Mouse (Mus musculus): ENCODE measurements at regions not wholly inside any gene's neighbourhood (a gene's known extent, or its start where the extent isn't known, plus 50 kb on each side); places are given as distances from the start of the nearest gene placed in this dataset.

- H3K4me1 ChIP-seq (ENCODE audit: control insufficient read depth, insufficient read depth, low read length) = no peaks in the 10 kb centered on the region
- H3K27me3 ChIP-seq (ENCODE audit: control insufficient read depth, insufficient read depth, low read length, poor library complexity, severe bottlenecking) = no peaks in the 10 kb centered on the region
- no peak overlapping the region for H3K9ac ChIP-seq (ENCODE audit: low read depth, poor library complexity, severe bottlenecking)
- H3K36me3 ChIP-seq (ENCODE audit: control insufficient read depth, insufficient read depth, low read length, poor library complexity, severe bottlenecking) = no peaks in the 10 kb centered on the region
- peaks cover 8% of the 10 kb centered on the region; the same call in 1 of the 2 replicates for H3K9me3 ChIP-seq (replicated peaks; ENCODE audit: control insufficient read depth, insufficient read depth, low read length, poor library complexity, severe bottlenecking)
- H3K4me3 ChIP-seq (ENCODE audit: low read depth, low read length) = no peak overlapping the region
- no peak overlapping the region for H3K27ac ChIP-seq (ENCODE audit: insufficient read depth, low read length)
- TF ChIP-seq CTCF (IDR thresholded peaks at IDR 0.05; ENCODE audit: low read depth, low read length) (no peak), EP300 (IDR thresholded peaks at IDR 0.05; ENCODE audit: insufficient read depth, low read depth, low read length) (no peak), POLR2A (IDR thresholded peaks at IDR 0.05; ENCODE audit: insufficient read depth, low read length) (no peak)
These were observed 58.9 kb downstream of the Olfr267 start for GRCm38 (mm10) chr4:58728641-58729040.

- Histone ChIP-seq H3K4me1 (ENCODE audit: control insufficient read depth, insufficient read depth, low read length) (no peaks in the 10 kb centered on the region), H3K9me3 (replicated peaks; ENCODE audit: control insufficient read depth, insufficient read depth, low read length, poor library complexity, severe bottlenecking) (peaks cover 20% of the 10 kb centered on the region), H3K27ac (ENCODE audit: insufficient read depth, low read length) (no peak overlapping the region), H3K9ac (ENCODE audit: low read depth, poor library complexity, severe bottlenecking) (no peak overlapping the region), H3K36me3 (ENCODE audit: control insufficient read depth, insufficient read depth, low read length, poor library complexity, severe bottlenecking) (no peaks in the 10 kb centered on the region), H3K4me3 (ENCODE audit: low read depth, low read length) (no peak overlapping the region), H3K27me3 (ENCODE audit: control insufficient read depth, insufficient read depth, low read length, poor library complexity, severe bottlenecking) (no peaks in the 10 kb centered on the region)
- TF ChIP-seq EP300 (IDR thresholded peaks at IDR 0.05; ENCODE audit: insufficient read depth, low read depth, low read length) (no peak), POLR2A (IDR thresholded peaks at IDR 0.05; ENCODE audit: insufficient read depth, low read length) (no peak), CTCF (IDR thresholded peaks at IDR 0.05; ENCODE audit: low read depth, low read length) (no peak)
These were observed 61.1 kb downstream of the Olfr267 start for GRCm38 (mm10) chr4:58726424-58726823.

GRCm38 (mm10) chr4:58722772-58723171, 64.7 kb downstream of the Olfr267 start:
- Histone ChIP-seq H3K9ac (ENCODE audit: low read depth, poor library complexity, severe bottlenecking) (no peak overlapping the region), H3K4me1 (ENCODE audit: control insufficient read depth, insufficient read depth, low read length) (no peaks in the 10 kb centered on the region), H3K27ac (ENCODE audit: insufficient read depth, low read length) (no peak overlapping the region), H3K9me3 (replicated peaks; ENCODE audit: control insufficient read depth, insufficient read depth, low read length, poor library complexity, severe bottlenecking) (peaks cover 15% of the 10 kb centered on the region; the same call in 1 of the 2 replicates), H3K36me3 (ENCODE audit: control insufficient read depth, insufficient read depth, low read length, poor library complexity, severe bottlenecking) (no peaks in the 10 kb centered on the region), H3K27me3 (ENCODE audit: control insufficient read depth, insufficient read depth, low read length, poor library complexity, severe bottlenecking) (no peaks in the 10 kb centered on the region), H3K4me3 (ENCODE audit: low read depth, low read length) (no peak overlapping the region)
- no peak for TF ChIP-seq EP300 (IDR thresholded peaks at IDR 0.05; ENCODE audit: insufficient read depth, low read depth, low read length)
- no peak for TF ChIP-seq POLR2A (IDR thresholded peaks at IDR 0.05; ENCODE audit: insufficient read depth, low read length)
- TF ChIP-seq CTCF (IDR thresholded peaks at IDR 0.05; ENCODE audit: low read depth, low read length) = no peak

GRCm38 (mm10) chr4:58720682-58721081, 66.8 kb downstream of the Olfr267 start:
- no peak overlapping the region for H3K4me3 ChIP-seq (ENCODE audit: low read depth, low read length)
- no peak overlapping the region for H3K9ac ChIP-seq (ENCODE audit: low read depth, poor library complexity, severe bottlenecking)
- peak overlapping the region; percentile 50 for H3K27ac ChIP-seq (ENCODE audit: insufficient read depth, low read length)
- peaks cover 15% of the 10 kb centered on the region; the same call in 1 of the 2 replicates for H3K9me3 ChIP-seq (replicated peaks; ENCODE audit: control insufficient read depth, insufficient read depth, low read length, poor library complexity, severe bottlenecking)
- peaks cover 3% of the 10 kb centered on the region for H3K4me1 ChIP-seq (ENCODE audit: control insufficient read depth, insufficient read depth, low read length)
- H3K27me3 ChIP-seq (ENCODE audit: control insufficient read depth, insufficient read depth, low read length, poor library complexity, severe bottlenecking) = no peaks in the 10 kb centered on the region; the same call in 1 of the 2 replicates
- H3K36me3 ChIP-seq (ENCODE audit: control insufficient read depth, insufficient read depth, low read length, poor library complexity, severe bottlenecking) = no peaks in the 10 kb centered on the region
- TF ChIP-seq POLR2A (IDR thresholded peaks at IDR 0.05; ENCODE audit: insufficient read depth, low read length) (no peak), CTCF (IDR thresholded peaks at IDR 0.05; ENCODE audit: low read depth, low read length) (no peak), EP300 (IDR thresholded peaks at IDR 0.05; ENCODE audit: insufficient read depth, low read depth, low read length) (no peak)

DNA sequence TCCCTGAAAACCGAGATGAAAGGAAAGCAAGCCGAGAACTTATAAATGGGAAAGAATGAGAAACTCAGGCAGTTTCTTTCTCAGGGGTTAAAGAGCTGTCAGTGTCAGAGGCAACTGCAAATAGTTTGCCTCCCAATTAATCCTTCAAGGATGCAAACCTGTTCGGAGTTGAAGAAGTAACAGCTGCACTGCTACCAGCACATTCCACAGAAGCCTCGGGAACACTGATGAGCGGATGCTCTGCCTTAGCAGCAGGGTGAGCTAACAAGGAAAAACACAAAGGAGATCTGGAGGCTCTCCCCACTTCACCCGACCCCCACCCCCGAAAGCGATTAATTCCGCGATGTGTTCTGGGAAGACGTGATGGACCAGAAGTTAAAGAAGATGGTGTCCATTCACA, 71.1 kb downstream of the Olfr267 start:
- Histone ChIP-seq H3K9me3 (replicated peaks; ENCODE audit: control insufficient read depth, insufficient read depth, low read length, poor library complexity, severe bottlenecking) (0 out of 2 replicates have a peak, but pooled peaks cover 3% of the 10 kb centered on the region), H3K4me3 (ENCODE audit: low read depth, low read length) (no peak overlapping the region), H3K9ac (ENCODE audit: low read depth, poor library complexity, severe bottlenecking) (no peak overlapping the region), H3K4me1 (ENCODE audit: control insufficient read depth, insufficient read depth, low read length) (peaks cover 7% of the 10 kb centered on the region), H3K27me3 (ENCODE audit: control insufficient read depth, insufficient read depth, low read length, poor library complexity, severe bottlenecking) (no peaks in the 10 kb centered on the region; the same call in 1 of the 2 replicates), H3K36me3 (ENCODE audit: control insufficient read depth, insufficient read depth, low read length, poor library complexity, severe bottlenecking) (no peaks in the 10 kb centered on the region), H3K27ac (ENCODE audit: insufficient read depth, low read length) (no peak overlapping the region)
- TF ChIP-seq CTCF (IDR thresholded peaks at IDR 0.05; ENCODE audit: low read depth, low read length) = no peak
- no peak for TF ChIP-seq EP300 (IDR thresholded peaks at IDR 0.05; ENCODE audit: insufficient read depth, low read depth, low read length)
- no peak for TF ChIP-seq POLR2A (IDR thresholded peaks at IDR 0.05; ENCODE audit: insufficient read depth, low read length)

- TF ChIP-seq CTCF (IDR thresholded peaks at IDR 0.05; ENCODE audit: low read depth, low read length) (no peak), POLR2A (IDR thresholded peaks at IDR 0.05; ENCODE audit: insufficient read depth, low read length) (no peak), EP300 (IDR thresholded peaks at IDR 0.05; ENCODE audit: insufficient read depth, low read depth, low read length) (no peak)
- no peak overlapping the region for H3K4me3 ChIP-seq (ENCODE audit: low read depth, low read length)
- no peaks in the 10 kb centered on the region for H3K36me3 ChIP-seq (ENCODE audit: control insufficient read depth, insufficient read depth, low read length, poor library complexity, severe bottlenecking)
- no peak overlapping the region for H3K9ac ChIP-seq (ENCODE audit: low read depth, poor library complexity, severe bottlenecking)
- no peak overlapping the region for H3K27ac ChIP-seq (ENCODE audit: insufficient read depth, low read length)
- H3K9me3 ChIP-seq (replicated peaks; ENCODE audit: control insufficient read depth, insufficient read depth, low read length, poor library complexity, severe bottlenecking) = 0 out of 2 replicates have a peak, but pooled peaks cover 3% of the 10 kb centered on the region
- H3K4me1 ChIP-seq (ENCODE audit: control insufficient read depth, insufficient read depth, low read length) = peaks cover 7% of the 10 kb centered on the region
- H3K27me3 ChIP-seq (ENCODE audit: control insufficient read depth, insufficient read depth, low read length, poor library complexity, severe bottlenecking) = no peaks in the 10 kb centered on the region; the same call in 1 of the 2 replicates
These were observed 71.7 kb downstream of the Olfr267 start for GRCm38 (mm10) chr4:58715846-58716245.

Data from ES-Bruce4 (cell line).